Mouse (Mus musculus) c-Kit-positive CD71-negative TER-119-negative erythroid progenitor cells, embryonic 14.5 days (primary cell): ENCODE data around the gene Cpn1.

Experiments used
- DNase-seq: peaks from one replicate; pipeline ENCODE4 v3.0.0-alpha.2; 2013; ENCODE audit warnings: low read depth

Gene Cpn1

DNA sequence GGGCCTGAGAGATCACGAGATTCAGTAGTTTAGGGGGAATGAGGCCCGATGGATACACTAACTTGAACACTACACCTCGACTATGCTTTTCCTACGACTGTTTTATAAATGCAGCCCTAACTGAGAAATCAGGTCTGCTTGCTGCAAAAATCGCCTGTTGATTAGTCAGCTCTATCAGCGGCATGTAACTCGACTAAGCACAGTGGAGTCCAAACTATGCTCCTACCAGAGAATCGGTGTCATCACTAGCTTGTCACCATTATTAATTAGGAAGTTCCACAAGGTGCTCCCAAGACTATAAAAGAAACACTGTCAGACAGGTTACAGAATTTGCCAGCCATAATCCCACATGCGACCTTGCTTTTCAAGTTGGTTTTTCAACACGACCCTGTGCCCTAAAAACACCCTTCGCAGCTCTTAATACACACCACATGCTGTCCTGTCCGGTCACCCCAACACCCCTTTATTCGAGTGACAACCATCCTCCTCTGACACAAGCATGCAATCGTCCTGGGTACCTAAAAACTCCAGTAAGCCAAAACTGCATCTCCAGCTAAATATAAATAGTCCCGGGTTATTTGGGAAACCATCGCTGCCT, 47.1 kb downstream of the Cpn1 start:
- no peak for DNase-seq

DNA sequence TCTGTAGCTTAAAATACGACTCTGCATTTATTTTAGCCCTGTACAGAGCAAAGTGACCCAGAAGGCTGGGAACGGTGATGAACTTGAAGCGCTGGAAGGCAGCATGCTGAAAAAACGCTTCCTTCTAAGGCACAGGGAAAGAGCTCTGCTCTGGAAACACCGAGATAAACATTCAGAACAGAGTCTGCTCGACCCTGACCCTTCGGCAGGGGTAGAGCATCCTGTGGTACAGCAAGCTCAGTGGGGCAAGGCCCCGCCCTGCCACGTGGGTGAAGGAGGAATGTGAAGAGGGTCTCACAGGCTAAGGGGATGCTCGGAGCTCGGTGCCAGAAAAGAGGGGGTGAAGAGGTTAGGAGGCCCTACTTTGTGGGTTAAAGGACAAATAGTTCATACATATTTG, 48.0 kb downstream of the Cpn1 start:
- no peak for DNase-seq

DNA sequence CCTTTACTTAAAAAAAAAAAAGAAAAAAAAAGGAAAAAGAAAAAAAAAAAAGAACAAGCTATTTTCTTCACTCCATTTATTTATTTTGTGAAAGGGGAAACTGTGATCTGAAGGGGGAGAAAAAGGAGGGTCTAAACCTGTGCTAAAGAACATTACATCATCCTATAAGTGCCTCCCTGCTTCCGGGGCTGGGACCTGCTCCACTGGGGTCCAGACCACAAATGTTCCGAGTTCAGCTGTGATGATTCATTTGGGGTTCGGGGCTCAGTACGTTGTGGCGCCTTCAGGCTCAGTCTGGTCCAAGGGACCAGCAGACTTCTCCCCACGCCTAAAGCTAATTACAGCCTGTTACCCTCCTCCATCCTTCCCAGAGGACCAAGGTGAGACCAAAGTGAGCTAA, 55.4 kb downstream of the Cpn1 start:
- no peak for DNase-seq

DNA sequence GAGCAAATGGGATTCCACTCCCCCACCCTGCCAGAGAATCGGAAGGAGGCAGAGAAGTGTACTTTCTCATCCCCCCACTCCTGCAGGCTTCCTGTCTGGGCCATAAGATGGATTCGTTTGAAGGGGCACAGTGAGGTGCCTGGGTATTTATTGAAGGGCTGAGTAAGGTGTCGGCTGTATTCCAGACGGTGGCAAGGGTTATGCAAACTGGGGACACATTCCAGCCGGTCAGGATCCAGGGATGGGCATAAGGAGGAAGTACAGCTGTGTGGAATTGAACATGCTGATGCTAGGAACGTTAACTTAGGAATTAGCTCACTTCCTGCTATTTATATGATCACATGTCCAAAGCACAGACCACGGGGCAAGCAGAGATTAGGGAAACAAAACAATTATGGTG, 56.0 kb downstream of the Cpn1 start:
- no peak for DNase-seq

DNA sequence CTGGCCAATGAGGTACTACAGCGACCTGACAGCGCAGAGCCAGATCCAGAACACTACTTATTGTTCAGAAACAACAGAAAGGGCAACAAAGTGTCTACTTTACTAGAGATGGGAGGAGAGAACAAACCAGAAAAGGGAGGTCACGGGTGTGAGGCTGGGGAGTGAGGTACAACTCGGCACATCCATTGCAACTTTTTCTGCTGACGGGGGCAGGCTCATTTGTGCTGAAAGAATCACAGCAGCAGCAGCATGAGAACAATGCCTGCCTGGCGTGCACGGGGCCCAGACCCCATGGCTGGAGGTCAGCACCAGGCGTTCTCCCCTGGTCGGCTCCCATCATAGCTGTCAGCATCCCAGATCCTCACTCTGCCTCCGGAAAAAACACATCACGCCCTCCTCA, 56.5 kb downstream of the Cpn1 start:
- no peak for DNase-seq

DNA sequence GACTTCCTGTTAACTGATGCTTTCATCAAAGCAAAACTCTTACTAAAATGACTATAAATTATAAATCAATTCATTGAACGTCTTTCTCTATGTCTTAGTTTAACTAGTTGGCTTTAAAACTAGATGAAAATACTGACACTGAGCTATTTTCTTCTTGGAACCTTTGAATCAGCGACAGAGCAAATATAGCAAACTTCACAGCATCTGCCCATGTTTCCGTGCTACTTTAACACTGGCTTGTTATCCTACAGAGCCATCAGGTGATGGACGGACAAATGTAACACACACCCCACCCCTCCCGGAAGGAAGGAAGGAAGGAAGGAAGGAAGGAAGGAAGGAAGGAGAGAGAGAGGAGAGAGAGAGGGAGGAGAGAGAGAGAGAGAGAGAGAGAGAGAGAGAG, 58.4 kb downstream of the Cpn1 start:
- DNase-seq = no peak

DNA sequence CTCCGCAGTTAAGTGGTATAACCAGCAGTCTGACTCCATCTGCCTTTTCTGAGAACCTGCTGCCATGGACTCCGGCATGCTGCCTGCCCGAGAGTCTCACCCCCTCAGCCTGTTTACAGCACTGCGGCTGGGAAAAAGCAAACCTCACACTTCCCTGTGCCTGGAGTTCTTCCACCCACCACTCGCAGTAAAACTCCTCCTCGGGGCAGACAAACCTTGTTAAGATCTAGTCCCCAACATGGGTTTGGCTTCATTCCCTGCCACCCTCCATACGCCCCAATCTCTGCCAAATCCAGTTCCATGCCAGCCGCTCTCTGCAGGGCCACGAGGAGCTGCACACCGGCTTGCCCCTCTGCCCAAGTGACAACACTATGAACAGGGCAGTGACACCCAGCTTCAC, 59.3 kb downstream of the Cpn1 start:
- DNase-seq = no peak

DNA sequence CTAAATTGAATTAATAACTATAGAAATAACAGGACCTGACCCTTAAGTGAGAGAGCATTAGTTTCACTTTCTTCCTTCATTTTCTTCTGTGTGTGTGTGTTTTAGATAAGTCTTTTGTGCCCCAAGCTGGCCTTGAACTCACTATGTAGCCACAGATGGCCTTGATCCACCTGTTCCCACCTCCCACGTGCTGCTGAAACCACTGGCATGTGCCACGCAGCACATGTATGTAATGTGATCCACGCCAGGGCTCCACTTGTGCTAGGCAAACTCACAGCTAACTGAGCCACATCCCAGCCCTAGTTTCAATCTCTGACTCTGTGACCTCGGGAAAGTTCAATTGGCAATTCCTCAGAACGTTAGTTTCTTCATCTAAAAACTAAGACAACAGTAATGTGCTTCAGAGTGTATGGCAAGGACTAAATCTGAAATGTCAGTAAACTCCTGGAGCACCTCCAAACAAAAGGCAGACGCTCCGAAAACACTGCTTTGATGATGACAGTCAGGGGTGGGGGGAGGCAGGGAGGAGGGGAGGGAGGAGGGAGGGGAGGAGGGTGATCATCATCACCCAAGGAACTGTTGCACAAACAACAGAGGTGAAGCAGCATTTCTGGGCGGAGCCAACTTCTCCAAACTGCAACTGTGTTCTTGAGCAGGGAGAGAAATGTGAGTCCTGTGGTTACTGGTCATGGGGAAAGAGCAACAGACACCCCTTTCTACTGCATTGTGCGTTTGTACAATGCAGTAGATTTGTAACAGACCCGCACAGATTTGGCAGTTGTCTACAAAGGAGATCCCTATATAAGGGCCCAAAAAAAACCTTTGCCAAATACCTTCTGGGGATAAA, 60.0 kb downstream of the Cpn1 start:
- no peak for DNase-seq

DNA sequence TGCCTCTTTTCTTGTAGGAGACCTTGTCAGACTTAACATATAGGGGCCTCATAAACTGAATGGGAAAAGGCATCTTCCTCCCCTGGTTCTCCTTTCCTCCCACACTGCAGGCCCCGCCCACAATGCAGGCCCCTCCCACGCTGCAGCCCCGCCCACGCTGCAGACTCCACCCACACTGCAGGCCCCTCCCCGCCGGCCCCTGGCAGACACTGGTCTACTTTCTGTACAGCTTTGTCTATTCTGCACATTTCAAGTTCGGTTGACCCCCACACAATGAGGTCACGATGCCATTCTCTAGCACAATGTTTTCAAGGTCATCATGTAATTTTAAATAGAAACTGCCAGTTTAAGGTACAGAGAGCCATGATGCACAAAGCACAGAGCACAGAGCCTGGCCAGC, 62.0 kb downstream of the Cpn1 start:
- no peak for DNase-seq

DNA sequence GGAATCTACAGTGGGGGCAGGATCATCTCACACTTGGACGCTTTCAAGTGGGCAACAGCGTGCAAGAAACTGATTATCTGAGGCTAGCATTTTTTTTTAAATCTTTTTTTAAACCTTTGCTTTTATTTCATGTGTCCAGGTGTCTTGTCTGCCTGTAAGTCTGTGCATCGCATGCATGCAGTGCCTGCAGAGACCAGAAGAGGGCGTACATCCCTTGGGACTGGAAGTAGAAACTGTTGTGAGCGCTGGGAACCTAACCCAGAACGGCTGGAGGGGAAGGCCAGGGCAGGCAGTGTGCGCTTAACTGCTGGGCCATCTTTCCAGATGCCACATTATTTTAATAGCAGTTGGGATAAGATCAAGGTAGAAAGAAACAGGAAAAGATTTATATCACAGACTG, 63.4 kb downstream of the Cpn1 start:
- no peak for DNase-seq

DNA sequence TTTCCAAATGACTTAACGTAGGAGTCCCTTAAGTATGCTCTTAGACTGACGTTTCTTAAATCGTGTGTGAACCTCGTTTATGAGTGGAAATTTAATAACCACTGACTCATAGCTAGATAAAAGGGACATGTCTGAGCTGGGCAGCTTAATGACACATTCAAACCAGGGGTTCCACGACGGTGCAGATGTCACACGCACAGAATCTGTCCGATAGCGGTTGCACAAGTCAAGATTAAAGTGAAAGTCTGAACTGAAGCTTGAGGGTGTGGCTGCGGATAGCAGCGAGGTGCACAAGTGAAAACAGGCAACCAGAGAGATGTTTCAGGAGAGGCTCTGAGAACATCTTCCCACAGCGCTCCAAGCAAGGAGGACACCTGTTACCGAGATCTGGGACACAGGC, 64.9 kb downstream of the Cpn1 start:
- no peak for DNase-seq

DNA sequence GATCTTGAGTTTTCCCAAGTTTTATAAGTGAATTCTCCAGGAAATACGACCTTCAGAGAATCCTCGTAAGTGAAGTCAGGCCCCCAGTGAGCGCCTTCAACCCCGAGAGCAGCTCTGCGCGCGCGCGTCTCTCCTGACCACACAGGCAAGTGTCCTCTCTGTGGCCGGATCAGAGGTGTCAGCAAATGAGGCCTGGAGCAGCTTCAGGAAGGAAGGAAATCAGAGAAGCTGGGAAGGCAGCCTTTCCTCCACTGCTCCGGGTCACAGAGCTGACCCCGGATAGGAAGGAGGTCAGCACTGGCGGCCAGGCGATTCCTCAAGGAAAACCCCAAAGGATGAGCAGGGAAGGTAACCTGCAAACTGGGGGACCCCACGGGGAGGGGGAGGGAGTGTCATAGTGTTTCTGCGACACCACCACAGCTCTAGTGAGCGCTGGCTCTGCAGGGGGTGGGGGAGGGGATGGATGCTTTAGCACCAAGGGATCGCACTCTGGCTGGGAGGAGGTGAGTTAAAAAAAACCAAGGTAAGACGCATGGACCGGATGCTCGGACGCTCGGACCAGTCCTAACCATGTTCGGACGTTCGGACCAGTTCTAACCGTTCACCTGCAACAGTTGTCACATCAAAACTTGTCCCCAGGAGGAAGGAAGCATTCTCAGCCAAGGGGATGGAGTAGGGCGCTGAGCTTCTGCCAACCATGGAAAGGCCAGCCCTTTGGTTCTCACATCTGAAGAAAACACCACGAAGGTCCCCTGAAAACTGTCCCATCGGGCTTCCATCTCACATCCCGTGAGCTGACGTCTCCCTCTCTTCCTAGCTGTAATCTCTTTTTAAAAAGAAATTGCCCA, 65.7 kb downstream of the Cpn1 start:
- DNase-seq = no peak

DNA sequence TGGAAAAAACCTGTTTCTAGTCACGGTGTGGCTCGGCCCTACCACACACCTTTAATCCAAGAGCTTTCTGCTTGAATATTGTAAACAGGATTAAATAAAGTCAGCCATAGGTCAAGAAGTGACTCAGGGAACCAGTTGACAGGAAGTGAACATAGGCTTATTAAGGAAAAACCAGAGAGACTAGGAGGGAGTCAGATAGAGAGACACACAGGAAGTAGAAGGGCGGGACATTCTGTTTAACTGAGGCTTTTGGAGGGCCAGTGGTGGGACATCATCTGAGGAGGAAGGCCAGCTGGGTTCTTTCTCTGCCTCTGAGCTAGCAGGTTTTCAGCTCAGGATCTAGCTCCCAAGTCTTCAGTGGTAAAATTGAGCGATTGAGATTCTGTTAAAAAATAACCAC, 66.5 kb downstream of the Cpn1 start:
- DNase-seq = no peak

DNA sequence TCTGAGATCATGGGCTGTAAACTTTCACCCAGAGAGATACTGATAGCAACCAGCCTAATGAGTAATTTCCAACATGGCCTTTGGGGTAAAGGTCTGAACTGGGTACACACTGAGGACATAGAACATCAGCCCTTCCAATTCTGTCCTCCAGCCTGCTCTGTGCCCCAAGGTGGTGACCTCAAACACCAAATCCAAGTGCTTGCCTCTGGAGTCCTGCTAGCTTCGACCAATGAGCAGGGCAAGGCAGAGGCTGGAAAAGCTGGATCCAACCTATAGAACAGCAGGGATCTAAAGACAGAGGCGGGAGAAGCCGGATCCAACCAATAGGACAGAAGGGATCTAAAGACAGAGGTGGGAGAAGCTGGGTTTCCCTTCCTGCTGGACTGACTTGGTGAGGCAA, 67.5 kb downstream of the Cpn1 start:
- no peak for DNase-seq

DNA sequence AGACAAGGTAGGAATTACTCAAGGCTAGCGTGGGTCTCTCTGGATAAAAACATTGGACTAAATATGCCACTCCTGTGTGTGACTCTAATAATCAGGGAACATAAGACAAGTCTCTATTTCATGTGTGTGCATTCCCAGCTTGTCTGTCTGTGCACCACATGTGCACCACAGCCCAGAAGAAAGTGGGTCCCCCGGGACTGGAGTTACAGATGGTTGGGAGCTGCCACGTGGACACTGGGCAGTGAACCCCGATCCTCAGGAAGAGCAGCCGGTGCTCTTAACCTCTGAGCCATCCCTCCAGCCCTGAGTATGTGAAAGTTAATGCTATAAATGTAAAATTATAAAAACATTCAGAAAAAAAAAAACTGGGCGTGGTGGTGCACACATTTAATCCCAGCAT, 68.6 kb downstream of the Cpn1 start:
- no peak for DNase-seq

DNA sequence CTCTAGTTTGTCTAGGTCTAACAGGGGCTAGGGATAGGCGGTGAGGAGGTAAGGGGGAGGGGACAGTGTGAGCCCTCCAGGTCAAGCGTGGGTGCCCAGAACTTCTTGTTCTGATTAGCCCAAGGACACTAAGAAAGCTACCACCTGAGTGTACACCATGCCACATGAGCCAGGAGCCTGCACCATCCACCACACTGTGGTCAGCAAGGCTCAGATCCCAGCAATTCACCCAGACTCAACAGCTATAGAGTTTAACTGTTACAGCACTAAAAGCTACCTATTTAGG, 69.0 kb downstream of the Cpn1 start:
- no peak for DNase-seq

DNA sequence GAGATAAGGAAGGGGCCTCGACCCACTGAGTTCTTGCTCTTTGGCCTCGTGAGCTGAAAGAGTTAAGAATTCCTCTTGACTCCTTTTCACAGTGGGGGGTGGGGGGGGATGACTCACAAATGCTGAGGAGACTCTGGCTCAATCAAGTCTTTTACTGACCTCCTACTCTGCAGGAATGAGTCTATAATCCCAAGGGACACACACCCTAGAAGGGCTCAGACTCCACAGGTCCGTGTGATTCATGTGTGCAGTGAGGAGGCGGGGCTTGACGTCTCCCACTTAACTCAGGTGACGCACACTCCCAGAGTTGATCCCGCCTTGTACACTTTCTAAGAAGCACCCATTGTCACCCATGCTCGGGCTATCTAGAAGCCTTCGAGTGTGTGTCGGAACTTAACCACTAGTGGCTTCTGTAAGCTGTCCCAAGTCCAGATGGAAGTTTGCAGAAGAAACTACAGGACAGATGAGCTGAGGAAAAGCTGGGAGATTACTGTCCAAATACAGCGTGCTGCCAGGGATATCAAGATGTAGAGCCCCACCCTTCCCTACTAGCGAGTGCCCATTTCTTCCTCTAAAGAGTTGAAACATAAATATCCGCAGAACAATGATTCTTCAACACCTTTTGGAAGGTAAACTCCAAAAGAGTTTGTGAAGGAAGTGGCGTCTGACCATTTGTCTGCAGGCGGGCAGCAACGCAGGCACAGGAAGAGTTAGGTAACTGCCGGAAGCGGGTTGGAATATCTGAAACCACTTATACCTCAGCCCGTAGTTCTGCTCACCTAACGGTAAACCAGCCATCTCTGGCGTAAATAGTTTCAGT, 69.6 kb downstream of the Cpn1 start:
- no peak for DNase-seq

DNA sequence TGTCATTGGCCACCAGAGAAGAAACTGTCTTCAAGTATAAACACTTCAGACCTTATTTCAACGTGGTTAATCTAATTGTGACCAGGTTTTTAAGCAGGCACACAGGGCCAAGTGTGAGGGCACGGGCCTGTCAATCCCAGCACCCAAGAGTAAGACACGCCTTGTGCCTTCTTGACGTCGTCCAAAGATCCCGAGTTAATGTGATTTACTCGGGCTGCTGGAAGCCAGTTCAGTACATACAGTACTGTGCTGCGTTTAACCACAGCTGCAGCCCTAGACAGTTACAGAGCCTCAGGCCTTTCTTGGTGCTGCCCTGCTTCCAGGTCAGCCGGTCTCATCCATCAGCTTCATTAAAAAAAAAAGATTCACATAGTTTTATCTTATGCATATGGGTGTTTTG, 70.9 kb downstream of the Cpn1 start:
- DNase-seq = no peak

DNA sequence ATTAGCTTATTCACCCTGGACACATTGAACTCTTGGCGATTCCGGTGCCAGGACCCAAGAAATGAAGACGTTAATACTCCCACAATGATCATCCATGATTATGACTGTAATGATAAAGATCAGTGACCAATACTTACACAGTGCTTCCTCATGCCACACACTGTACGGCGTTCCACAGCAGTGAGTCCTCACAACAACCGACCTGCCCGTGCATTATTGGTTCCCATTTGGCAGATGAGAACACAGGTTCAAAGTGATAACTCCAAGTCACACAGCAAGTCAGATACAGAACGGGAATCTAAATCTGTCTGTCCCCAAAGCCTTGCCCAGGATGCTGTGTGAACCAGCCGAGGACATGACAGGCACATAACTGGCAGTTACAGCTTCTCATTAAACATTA, 71.4 kb downstream of the Cpn1 start:
- DNase-seq = no peak

DNA sequence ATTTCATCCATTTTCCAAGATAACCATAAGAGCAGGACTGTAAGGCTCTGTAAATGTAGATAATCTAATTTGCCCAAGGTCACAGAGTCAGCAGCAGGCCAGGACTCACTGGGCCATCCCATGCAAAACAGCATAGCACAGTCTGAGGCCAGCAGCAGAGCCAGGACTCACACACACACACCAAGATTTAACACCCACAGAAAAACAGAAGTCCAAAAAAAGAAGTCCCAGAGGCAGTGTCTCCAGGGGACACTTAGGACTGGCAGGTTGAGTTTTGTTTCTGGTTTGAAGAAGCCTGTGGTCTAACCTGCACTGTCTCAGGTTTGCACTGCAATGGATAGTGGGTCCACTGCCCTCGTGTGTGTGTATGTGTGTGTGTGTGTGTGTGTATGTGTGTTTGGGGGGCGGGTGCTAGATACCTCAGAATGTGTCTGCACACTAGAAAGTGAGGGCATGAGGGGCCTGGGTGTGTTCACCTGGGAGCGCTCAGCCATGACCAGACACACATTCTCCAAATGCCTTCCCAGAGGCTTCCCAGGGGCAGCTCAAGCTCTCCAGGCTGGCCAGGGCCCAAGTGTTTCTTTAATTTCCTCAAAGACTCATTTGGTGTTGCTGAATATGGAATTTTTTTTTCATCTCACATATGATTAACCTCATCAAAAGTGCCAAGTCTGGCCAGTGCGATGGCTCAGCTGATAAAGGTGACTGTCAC, 73.4 kb downstream of the Cpn1 start:
- DNase-seq = no peak

DNA sequence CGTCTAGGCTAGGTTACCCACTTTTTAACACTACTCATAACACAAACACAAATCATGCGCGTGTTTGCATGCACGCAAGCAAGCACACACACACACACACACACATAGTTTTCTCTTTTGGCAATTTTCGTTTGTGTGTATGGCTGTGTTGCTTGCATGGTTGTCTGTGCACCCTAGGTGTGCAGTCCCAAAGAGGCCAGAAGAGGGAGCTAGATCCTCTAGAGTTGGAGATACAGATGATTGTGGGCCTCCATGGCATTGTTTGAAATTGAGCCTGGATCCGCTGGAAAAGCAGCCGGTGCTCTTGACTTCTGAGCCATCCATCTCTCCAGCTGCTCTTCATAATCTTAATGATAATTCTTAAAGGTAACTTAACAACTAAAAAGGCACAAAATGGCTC, 79.9 kb downstream of the Cpn1 start:
- no peak for DNase-seq
